Comparison of ENCODE assay signal across 8 mouse cellular contexts in the genomic region with DNA sequence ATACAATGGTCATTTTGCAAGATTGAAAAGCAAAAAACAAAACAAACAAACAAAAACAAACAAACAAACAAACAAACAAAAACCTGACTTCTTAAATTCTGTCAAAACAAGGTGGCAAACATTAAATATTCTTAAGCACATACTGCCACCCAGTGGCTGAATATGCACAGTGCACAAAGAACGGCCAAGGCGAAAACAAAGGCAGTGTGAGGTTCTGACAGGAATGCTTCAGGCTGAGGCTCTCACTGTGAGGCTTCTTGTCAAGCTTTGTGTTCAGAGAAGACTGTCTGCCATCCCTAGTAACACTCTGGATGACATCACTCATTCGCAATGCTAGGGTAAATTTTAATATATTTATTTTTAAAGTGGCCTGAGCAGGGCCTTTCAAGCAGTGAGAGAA. TPM values are rescaled to one million over a fixed set of nuclear protein-coding genes. Genes with fewer than 3 reads are reported as not detected.
DNase-seq lines count a peak whose midpoint lies in the region; ATAC-seq and TF ChIP-seq lines count a peak whose summit lies in the region.

No protein-coding gene starts in this region.

- no peak for DNase-seq in G1E (ENCODE audit: low spot score)
- DNase-seq in adrenal gland, adult 8-10 months: peak; percentile 34
- DNase-seq in embryo, embryonic 10 days (ENCODE audit: low spot score): peak; percentile 79
- DNase-seq in gastrocnemius, postnatal 4 days (ENCODE audit: low spot score in 2 of 2): peak; percentile 42 to 52
- DNase-seq in layer of hippocampus, adult 11-12 months (ENCODE audit: low spot score): peak; percentile 85
- DNase-seq in lung, postnatal 14 days: peak; percentile 79
- peak; percentile 63 for DNase-seq in retina, postnatal 7 days (ENCODE audit: low read depth, low spot score)

- TF ChIP-seq CTCF in G1E (IDR thresholded peaks at IDR 0.05; ENCODE audit: low read depth, low read length): 0 out of 2 replicates have a peak, but pooled peaks have one; percentile 27

- no peak for ATAC-seq in G1E (ENCODE audit: extremely low read depth, insufficient number of reproducible peaks, low FRiP score, poor library complexity, severe bottlenecking)
- no peak for ATAC-seq in erythroid progenitor cell, adult 5-6 weeks (replicated peaks; ENCODE audit: low FRiP score, poor library complexity, severe bottlenecking)

- no peaks in the 10 kb centered on the region for H3K4me1 ChIP-seq in G1E (ENCODE audit: insufficient read depth, low read depth, low read length)

- H3K9me3 ChIP-seq in G1E (replicated peaks): no peaks in the 10 kb centered on the region

- H3K36me3 ChIP-seq in G1E (replicated peaks): no peaks in the 10 kb centered on the region

- H3K4me3 ChIP-seq in G1E (ENCODE audit: low read depth, low read length): no peak overlapping the region

- no peaks in the 10 kb centered on the region for H3K27me3 ChIP-seq in G1E (ENCODE audit: insufficient read depth, low read length)

RNA-seq across cellular contexts. Expression of a gene that starts 24.8 kb away (rescaled TPM):
- total RNA-seq in G1E (2014; fragmentation: Nextera tagmentation) (not detected in 2 replicates), G1E (2017) (0.23 TPM in 1 of 2 replicates, not detected in the other)
- not detected in 2 replicates for polyA plus RNA-seq in G1E (2012)
- 10 to 100 TPM in 1 of 4 experiments, 1 to 10 TPM in 3; 6.4 to 10.5 (median 8.4) TPM for total RNA-seq in adrenal gland, adult 8-10 months (2022)
- total RNA-seq in gastrocnemius, postnatal 4 days (2021): 1 to 10 TPM; 2.9 to 3.3 TPM
- total RNA-seq in erythroid progenitor cell, adult 5-6 weeks (2015; ENCODE audit: low replicate concordance): 5.0 and 5.4 TPM in 2 replicates
- total RNA-seq in erythroid progenitor cell, adult 5-6 weeks (2017; ENCODE audit: low replicate concordance): 1.2 and 6.7 TPM in 2 replicates

RNA-seq across cellular contexts. Expression of a gene that starts 24.9 kb away (rescaled TPM):
- not detected in 2 replicates for total RNA-seq in G1E (2014; fragmentation: Nextera tagmentation)
- total RNA-seq in G1E (2017): not detected in 2 replicates
- not detected in 2 replicates for polyA plus RNA-seq in G1E (2012)
- total RNA-seq in adrenal gland, adult 8-10 months (2022): 10 to 100 TPM in 2 of 4 experiments, 1 to 10 TPM in 2; 7.3 to 16.5 (median 12.1) TPM
- total RNA-seq in gastrocnemius, postnatal 4 days (2021): 1 to 10 TPM; 6.4 to 6.6 TPM
- 1.3 and 8.6 TPM in 2 replicates for total RNA-seq in erythroid progenitor cell, adult 5-6 weeks (2015; ENCODE audit: low replicate concordance)
- total RNA-seq in erythroid progenitor cell, adult 5-6 weeks (2017; ENCODE audit: low replicate concordance): 0.51 TPM in 1 of 2 replicates, not detected in the other
